Mouse (Mus musculus): ENCODE measurements around the gene Casp1. TPM values are rescaled to one million over a fixed set of nuclear protein-coding genes. Genes with fewer than 3 reads are reported as not detected.

The Casp1 gene
- 0.70 and 0.85 TPM in 2 replicates for polyA plus RNA-seq (2016; fragmentation: Nextera tagmentation; extraction: Ambion mirVana)

- H3K4me2 ChIP-seq (replicated peaks), result no peak within 1 kb of the TSS
- ATAC-seq (ENCODE audit: low FRiP score, low read depth), result no peak
- H3K36me3 ChIP-seq, result no peaks in the 10 kb centered on the region
- no peaks in the 10 kb centered on the region for H3K4me1 ChIP-seq
- 71% methylated on average over 11 of the region's 11 CpGs for WGBS
- no peaks in the 10 kb centered on the region for H3K9me3 ChIP-seq
- no peak within 1 kb of the TSS for H3K4me3 ChIP-seq
- H3K9ac ChIP-seq (replicated peaks), result no peak within 1 kb of the TSS
- no peak within 1 kb of the TSS for H3K27ac ChIP-seq (replicated peaks)
- H3K27me3 ChIP-seq, result no peaks in the 10 kb centered on the region
These were observed at the start of gene Casp1 for GRCm38 (mm10) chr9:5298329-5299131. Gene Casp1, plus strand, starts transcription at chr9:5298517.

GRCm38 (mm10) chr9:5263951-5264475 is 34.3 kb upstream of the Casp1 start:
- WGBS, result 74% methylated on average over 2 of the region's 2 CpGs
- Histone ChIP-seq H3K4me3 (no peak overlapping the region), H3K27ac (replicated peaks) (no peak overlapping the region), H3K9ac (replicated peaks) (no peak overlapping the region), H3K36me3 (no peaks in the 10 kb centered on the region), H3K4me1 (no peaks in the 10 kb centered on the region), H3K4me2 (replicated peaks) (no peak overlapping the region), H3K9me3 (no peaks in the 10 kb centered on the region), H3K27me3 (no peaks in the 10 kb centered on the region)
- ATAC-seq (ENCODE audit: low FRiP score, low read depth), result no peak

GRCm38 (mm10) chr9:5270274-5270673 is 28.0 kb upstream of the Casp1 start:
- H3K36me3 ChIP-seq, result no peaks in the 10 kb centered on the region
- no peaks in the 10 kb centered on the region for H3K27me3 ChIP-seq
- H3K9me3 ChIP-seq, result no peaks in the 10 kb centered on the region
- no peaks in the 10 kb centered on the region for H3K4me1 ChIP-seq
- 100% methylated on average over 2 of the region's 2 CpGs for WGBS
- H3K27ac ChIP-seq (replicated peaks), result no peak overlapping the region
- no peak overlapping the region for H3K9ac ChIP-seq (replicated peaks)
- H3K4me2 ChIP-seq (replicated peaks), result no peak overlapping the region
- ATAC-seq (ENCODE audit: low FRiP score, low read depth), result no peak
- H3K4me3 ChIP-seq, result no peak overlapping the region

GRCm38 (mm10) chr9:5270884-5271283 is 27.4 kb upstream of the Casp1 start:
- Histone ChIP-seq H3K4me3 (no peak overlapping the region), H3K9ac (replicated peaks) (no peak overlapping the region), H3K4me2 (replicated peaks) (no peak overlapping the region), H3K4me1 (no peaks in the 10 kb centered on the region), H3K36me3 (no peaks in the 10 kb centered on the region), H3K27me3 (no peaks in the 10 kb centered on the region), H3K9me3 (no peaks in the 10 kb centered on the region), H3K27ac (replicated peaks) (no peak overlapping the region)
- no peak for ATAC-seq (ENCODE audit: low FRiP score, low read depth)
- 85% methylated on average over 1 of the region's 1 CpGs for WGBS

GRCm38 (mm10) chr9:5271334-5271845 is 26.9 kb upstream of the Casp1 start:
- 87% methylated on average over 6 of the region's 6 CpGs for WGBS
- Histone ChIP-seq H3K27me3 (no peaks in the 10 kb centered on the region), H3K9ac (replicated peaks) (no peak overlapping the region), H3K4me2 (replicated peaks) (no peak overlapping the region), H3K36me3 (no peaks in the 10 kb centered on the region), H3K4me1 (no peaks in the 10 kb centered on the region), H3K9me3 (no peaks in the 10 kb centered on the region), H3K4me3 (no peak overlapping the region), H3K27ac (replicated peaks) (no peak overlapping the region)
- ATAC-seq (ENCODE audit: low FRiP score, low read depth), result no peak

GRCm38 (mm10) chr9:5286071-5286470 is 12.2 kb upstream of the Casp1 start:
- Histone ChIP-seq H3K4me3 (no peak overlapping the region), H3K4me2 (replicated peaks) (no peak overlapping the region), H3K36me3 (no peaks in the 10 kb centered on the region), H3K4me1 (no peaks in the 10 kb centered on the region), H3K9ac (replicated peaks) (no peak overlapping the region), H3K27me3 (no peaks in the 10 kb centered on the region), H3K9me3 (no peaks in the 10 kb centered on the region), H3K27ac (replicated peaks) (no peak overlapping the region)
- no peak for ATAC-seq (ENCODE audit: low FRiP score, low read depth)
- 93% methylated on average over 2 of the region's 2 CpGs for WGBS

GRCm38 (mm10) chr9:5286597-5286996 is 11.7 kb upstream of the Casp1 start:
- Histone ChIP-seq H3K9me3 (no peaks in the 10 kb centered on the region), H3K27ac (replicated peaks) (no peak overlapping the region), H3K36me3 (no peaks in the 10 kb centered on the region), H3K9ac (replicated peaks) (no peak overlapping the region), H3K4me3 (no peak overlapping the region), H3K4me2 (replicated peaks) (no peak overlapping the region), H3K27me3 (no peaks in the 10 kb centered on the region), H3K4me1 (no peaks in the 10 kb centered on the region)
- ATAC-seq (ENCODE audit: low FRiP score, low read depth), result no peak

- Histone ChIP-seq H3K9me3 (no peaks in the 10 kb centered on the region), H3K4me3 (no peak overlapping the region), H3K27ac (replicated peaks) (no peak overlapping the region), H3K4me2 (replicated peaks) (no peak overlapping the region), H3K9ac (replicated peaks) (no peak overlapping the region), H3K36me3 (no peaks in the 10 kb centered on the region), H3K4me1 (no peaks in the 10 kb centered on the region), H3K27me3 (no peaks in the 10 kb centered on the region)
- 86% methylated on average over 2 of the region's 2 CpGs for WGBS
- no peak for ATAC-seq (ENCODE audit: low FRiP score, low read depth)
These were observed 1.7 kb upstream of the Casp1 start for GRCm38 (mm10) chr9:5296354-5297237.

- no peaks in the 10 kb centered on the region for H3K27me3 ChIP-seq
- H3K4me3 ChIP-seq, result no peak overlapping the region
- H3K9me3 ChIP-seq, result no peaks in the 10 kb centered on the region
- no peak overlapping the region for H3K9ac ChIP-seq (replicated peaks)
- ATAC-seq (ENCODE audit: low FRiP score, low read depth), result no peak
- no peaks in the 10 kb centered on the region for H3K36me3 ChIP-seq
- H3K4me2 ChIP-seq (replicated peaks), result no peak overlapping the region
- no peaks in the 10 kb centered on the region for H3K4me1 ChIP-seq
- WGBS, result 80% methylated on average over 2 of the region's 2 CpGs
- H3K27ac ChIP-seq (replicated peaks), result no peak overlapping the region
These were observed 740 bp downstream of the Casp1 start for GRCm38 (mm10) chr9:5299132-5299381.

- ATAC-seq (ENCODE audit: low FRiP score, low read depth), result no peak
- H3K27ac ChIP-seq (replicated peaks), result no peak within 1 kb of the TSS
- no peaks in the 10 kb centered on the region for H3K27me3 ChIP-seq
- H3K4me1 ChIP-seq, result no peaks in the 10 kb centered on the region
- no peak within 1 kb of the TSS for H3K9ac ChIP-seq (replicated peaks)
- no peak within 1 kb of the TSS for H3K4me2 ChIP-seq (replicated peaks)
- 70% methylated on average over 5 of the region's 5 CpGs for WGBS
- H3K36me3 ChIP-seq, result no peaks in the 10 kb centered on the region
- H3K9me3 ChIP-seq, result no peaks in the 10 kb centered on the region
- H3K4me3 ChIP-seq, result no peak within 1 kb of the TSS
These were observed 10.2 kb downstream of the Casp1 start, which contains the start of gene Casp4 for GRCm38 (mm10) chr9:5308561-5308960. Gene Casp4, plus strand, starts transcription at chr9:5308828.

GRCm38 (mm10) chr9:5310112-5310511 is 11.8 kb downstream of the Casp1 start:
- Histone ChIP-seq H3K9me3 (no peaks in the 10 kb centered on the region), H3K4me2 (replicated peaks) (no peak overlapping the region)
- no peak for ATAC-seq (ENCODE audit: low FRiP score, low read depth)

GRCm38 (mm10) chr9:5311435-5311834 is 13.1 kb downstream of the Casp1 start:
- no peak for ATAC-seq (ENCODE audit: low FRiP score, low read depth)
- H3K4me1 ChIP-seq, result no peaks in the 10 kb centered on the region
- no peak overlapping the region for H3K4me3 ChIP-seq
- H3K9me3 ChIP-seq, result no peaks in the 10 kb centered on the region
- H3K9ac ChIP-seq (replicated peaks), result no peak overlapping the region
- no peaks in the 10 kb centered on the region for H3K27me3 ChIP-seq
- no peaks in the 10 kb centered on the region for H3K36me3 ChIP-seq
- H3K27ac ChIP-seq (replicated peaks), result no peak overlapping the region
- WGBS, result 71% methylated on average over 4 of the region's 4 CpGs
- H3K4me2 ChIP-seq (replicated peaks), result no peak overlapping the region

More at GRCm38 (mm10) chr9:5310112-5310511, 11.8 kb downstream of the Casp1 start:
- Histone ChIP-seq H3K36me3 (no peaks in the 10 kb centered on the region), H3K27me3 (no peaks in the 10 kb centered on the region), H3K9ac (replicated peaks) (no peak overlapping the region), H3K4me1 (no peaks in the 10 kb centered on the region), H3K27ac (replicated peaks) (no peak overlapping the region), H3K4me3 (no peak overlapping the region)
